Mouse (Mus musculus) kidney, postnatal 4 days (tissue): ENCODE results near the gene Vps52.

ENCODE experiments used
- DNase-seq, 2 experiments: peaks; one replicate each; pipeline ENCODE4 v3.0.0; 2021; ENCODE audit warnings: mixed read lengths in 2 of 2

Vps52 gene

GRCm38 (mm10) chr17:33955555-33956214 lies at the start of gene Vps52, which contains the start of gene Rps18:
Gene Vps52 (plus strand): TSS chr17:33955812.
Gene Rps18 (minus strand): TSS chr17:33956001.
- peak; percentile 92 to 95 for DNase-seq

DNA sequence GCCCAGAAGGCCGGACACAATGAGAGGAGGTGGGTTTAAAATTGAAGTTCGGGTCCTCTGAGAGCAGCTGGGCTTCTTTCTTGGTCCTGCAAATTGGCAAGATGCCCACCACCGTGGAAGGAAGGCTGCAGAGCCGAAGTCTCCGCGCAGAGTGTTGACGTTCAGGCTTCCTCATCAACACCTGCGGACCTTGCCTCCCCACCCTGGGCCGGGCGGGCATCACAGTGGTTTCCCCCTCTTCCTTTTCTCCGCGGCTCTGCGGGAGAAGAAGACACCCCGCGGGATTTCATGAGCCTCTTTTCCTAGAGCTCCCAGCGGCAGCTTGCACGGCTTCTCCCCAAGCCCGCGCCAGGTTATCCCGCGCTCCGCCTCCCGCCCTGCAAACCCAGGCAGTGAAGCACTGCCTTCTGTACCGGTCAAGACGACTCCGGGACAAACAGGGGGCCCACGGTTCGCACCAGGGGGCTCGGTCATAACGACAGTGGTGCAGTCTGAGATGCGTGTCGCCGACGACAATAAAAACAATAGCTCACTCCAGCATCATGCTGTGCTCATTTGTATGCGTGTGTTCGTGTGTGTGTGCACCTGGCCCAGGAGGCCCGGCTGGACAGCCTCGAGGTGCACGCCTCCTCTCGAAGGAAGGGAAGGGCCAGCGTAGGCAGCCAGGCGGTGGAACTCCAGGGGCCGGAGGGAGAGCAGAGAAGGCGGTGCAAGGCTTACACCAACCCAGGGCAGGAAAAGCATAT lies 47.1 kb upstream of the Vps52 start:
- peak; percentile 60 to 74 for DNase-seq

DNA sequence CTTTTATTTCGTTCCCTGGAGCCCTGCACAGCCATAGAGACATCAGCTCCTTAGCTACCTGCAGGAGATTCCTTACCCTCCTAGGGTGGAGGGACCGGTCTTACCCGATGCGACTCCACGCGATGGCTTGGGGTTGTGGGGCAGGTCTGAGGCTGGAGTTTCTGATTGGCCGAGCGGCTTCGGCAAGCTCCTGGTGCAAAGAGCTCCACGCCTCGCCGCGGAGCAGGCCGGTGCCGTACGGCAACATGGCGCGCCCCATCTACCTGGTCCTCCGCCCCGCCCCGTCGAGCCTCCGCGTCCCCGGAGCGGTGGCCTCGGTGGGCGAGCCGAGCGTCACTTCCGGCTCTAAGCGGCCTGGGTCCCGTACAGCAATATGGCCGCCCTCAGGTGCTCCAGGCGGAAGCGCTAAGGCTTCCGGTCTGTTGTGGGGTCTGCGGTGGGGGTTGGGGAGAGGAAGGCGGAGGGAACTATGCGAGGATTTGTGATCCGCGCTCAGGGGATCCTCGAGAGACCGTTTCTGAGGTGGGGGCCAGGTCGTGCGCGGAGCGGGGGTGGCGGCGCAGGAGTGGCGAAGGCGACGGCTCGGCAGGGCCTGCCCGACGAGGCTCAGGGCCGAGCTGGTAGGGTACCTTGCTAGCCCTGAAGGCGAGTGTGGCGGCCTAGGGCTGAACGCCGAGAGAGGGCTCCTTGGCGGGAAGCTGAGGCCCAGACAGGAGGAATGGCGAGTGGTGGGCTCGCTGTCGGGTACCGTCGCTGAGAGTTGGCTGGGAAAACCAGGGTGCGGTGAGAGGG lies 46.3 kb upstream of the Vps52 start, which contains the start of gene Daxx:
Daxx (plus strand) TSS at position 338 of the 792 bp plus-strand sequence.
- DNase-seq = peak; percentile 99 to 100

GRCm38 (mm10) chr17:33909869-33910250 lies 45.8 kb upstream of the Vps52 start:
- peak; percentile 55 to 70 for DNase-seq

DNA sequence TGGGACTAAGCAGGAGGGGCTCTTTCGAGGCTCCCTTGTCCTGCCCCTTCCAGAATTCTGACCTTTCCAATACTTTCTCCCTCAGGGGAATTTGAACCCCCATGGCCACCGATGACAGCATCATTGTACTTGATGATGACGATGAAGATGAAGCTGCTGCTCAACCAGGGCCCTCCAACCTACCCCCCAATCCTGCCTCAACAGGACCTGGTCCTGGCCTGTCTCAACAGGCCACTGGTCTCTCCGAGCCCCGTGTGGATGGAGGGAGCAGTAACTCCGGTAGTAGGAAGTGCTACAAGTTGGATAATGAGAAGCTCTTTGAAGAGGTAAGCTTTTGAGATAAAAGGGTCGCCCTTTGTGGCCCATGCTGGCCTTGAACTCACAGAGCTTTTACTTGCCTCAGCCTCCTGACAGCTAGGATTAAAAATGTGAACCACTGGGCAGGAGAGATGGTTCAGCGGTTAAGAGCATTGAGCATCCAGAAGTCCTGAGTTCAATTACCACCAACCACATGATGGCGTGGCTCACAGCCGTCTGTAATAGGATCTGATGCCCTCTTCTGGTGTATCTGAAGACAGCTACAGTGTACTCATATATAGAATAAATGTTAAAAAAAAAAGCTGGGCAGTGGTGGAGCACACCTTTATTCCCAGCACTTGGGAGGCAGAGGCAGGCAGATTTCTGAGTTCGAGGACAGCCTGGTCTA lies 45.1 kb upstream of the Vps52 start:
- no peak for DNase-seq

DNA sequence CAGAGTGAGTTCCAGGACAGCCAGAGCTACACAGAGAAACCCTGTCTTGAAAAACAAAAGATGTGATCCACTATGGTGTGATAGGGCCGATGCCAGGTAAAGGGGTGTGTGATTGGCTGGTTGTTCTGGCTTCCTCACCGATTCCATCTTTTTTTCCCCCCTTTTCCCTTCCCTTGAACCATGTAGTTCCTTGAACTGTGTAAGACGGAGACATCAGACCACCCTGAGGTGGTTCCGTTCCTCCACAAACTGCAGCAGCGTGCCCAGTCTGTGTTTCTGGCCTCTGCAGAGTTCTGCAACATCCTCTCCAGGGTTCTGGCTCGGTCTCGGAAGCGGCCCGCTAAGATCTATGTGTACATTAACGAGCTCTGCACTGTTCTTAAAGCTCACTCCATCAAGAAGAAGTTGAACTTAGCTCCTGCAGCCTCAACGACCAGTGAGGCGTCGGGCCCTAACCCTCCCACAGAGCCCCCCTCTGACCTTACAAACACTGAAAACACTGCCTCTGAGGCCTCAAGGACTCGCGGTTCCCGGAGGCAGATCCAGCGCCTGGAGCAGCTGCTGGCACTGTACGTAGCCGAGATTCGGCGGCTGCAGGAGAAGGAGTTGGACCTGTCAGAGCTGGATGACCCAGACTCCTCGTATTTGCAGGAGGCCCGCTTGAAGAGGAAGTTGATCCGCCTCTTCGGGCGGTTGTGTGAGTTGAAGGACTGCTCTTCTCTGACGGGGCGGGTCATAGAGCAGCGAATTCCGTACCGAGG lies 44.4 kb upstream of the Vps52 start:
- DNase-seq = no peak

- no peak for DNase-seq
Measured at GRCm38 (mm10) chr17:33911813-33912414, 43.7 kb upstream of the Vps52 start.

DNA sequence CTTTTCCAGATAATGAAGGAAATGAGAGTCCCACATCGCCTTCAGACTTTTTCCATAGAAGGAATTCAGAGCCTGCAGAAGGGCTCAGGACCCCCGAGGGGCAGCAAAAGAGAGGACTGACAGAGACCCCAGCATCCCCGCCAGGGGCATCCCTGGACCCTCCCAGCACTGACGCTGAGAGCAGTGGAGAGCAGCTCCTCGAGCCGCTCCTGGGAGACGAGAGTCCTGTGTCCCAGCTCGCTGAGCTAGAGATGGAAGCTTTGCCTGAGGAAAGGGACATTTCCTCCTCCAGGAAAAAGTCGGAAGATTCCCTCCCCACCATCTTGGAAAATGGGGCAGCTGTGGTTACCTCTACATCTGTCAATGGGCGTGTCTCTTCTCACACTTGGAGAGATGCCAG lies 42.3 kb upstream of the Vps52 start:
- DNase-seq = no peak

GRCm38 (mm10) chr17:33913905-33914304 lies 41.7 kb upstream of the Vps52 start:
- no peak for DNase-seq

- no peak for DNase-seq
Measured at GRCm38 (mm10) chr17:33914969-33915391, 40.6 kb upstream of the Vps52 start.

- DNase-seq = peak; percentile 97 to 99
Measured at GRCm38 (mm10) chr17:33915671-33916250, 39.9 kb upstream of the Vps52 start, which contains the start of the genes Tapbp and Zbtb22. Gene Tapbp (plus strand): TSS chr17:33915899. Gene Zbtb22 (plus strand): TSS chr17:33915904.

DNA sequence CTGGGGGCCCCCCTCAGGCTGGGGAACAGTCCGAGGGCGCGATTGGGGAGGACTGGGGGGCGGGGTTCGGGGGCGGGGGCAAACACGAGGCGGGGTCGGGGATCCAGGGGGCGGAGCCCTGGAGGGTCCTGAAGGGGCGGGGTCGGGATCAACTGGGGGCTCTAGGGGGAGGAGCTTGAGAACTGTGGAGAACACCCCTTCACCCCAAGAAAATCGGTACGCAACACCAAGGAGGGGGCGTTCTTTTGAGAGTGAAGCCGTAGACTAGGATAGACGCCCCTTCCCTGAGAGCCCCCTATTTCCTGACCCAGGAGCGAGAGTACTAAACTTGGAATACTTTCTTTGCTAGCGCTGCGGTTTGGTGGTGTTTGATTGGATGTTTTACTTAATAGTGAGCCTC lies 39.3 kb upstream of the Vps52 start:
- DNase-seq = no peak

DNA sequence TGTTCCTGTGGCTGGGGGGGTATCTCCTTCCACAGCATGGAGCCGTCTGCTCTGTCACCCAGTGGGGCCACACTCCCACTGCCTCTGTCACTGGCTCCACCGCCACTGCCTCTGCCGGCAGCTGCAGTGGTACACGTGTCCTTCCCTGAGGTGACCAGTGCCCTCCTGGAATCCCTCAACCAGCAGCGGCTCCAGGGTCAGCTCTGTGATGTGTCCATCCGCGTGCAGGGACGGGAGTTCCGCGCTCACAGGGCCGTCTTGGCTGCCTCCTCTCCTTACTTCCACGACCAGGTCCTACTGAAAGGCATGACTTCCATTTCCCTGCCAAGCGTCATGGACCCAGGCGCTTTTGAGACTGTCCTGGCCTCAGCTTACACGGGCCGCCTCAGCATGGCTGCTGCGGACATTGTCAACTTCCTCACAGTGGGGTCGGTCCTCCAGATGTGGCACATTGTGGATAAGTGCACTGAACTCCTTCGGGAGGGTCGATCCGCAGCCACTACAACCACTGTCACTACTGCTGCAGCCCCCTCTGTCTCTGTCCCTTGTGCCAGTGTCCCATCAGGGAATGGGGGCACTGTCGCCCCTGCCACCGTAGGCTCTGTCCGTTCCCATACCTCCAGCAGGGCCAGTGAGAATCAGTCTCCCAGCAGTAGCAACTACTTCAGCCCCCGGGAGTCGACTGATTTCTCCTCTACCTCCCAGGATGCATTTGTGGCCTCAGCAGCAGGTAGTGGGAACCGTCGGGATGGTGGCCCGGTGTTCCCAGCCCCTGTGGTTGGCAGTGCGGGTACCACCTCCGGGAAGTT lies 38.6 kb upstream of the Vps52 start:
- DNase-seq = peak in 1 of 2 experiments; percentile 41

DNA sequence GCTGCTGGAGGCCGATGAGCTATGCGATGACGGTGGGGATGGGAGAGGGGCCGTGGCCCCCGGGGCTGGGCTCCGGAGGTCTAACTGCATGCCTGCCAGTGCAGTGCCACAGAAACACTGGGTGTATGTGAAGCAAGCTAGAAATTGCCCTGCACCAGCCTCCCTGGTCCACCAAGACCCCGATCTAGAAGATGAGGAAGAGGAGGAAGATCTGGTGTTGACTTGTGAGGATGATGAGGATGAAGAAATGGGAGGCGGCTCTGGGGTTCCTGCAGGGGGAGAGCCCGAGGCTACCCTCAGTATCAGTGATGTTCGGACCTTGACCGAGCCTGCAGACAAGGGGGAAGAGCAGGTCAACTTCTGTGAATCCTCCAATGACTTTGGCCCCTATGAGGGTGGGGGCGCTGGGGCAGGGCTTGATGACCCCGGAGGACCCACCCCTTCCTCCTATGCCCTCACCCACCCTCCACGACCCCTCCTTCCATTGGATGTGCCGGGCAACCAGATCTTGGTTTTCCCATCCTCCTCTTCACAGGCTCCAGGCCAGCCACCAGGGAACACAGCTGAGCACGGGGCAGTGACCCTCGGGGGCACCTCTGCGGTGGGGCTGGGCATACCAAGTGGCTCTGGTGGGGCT lies 37.8 kb upstream of the Vps52 start:
- no peak for DNase-seq

DNA sequence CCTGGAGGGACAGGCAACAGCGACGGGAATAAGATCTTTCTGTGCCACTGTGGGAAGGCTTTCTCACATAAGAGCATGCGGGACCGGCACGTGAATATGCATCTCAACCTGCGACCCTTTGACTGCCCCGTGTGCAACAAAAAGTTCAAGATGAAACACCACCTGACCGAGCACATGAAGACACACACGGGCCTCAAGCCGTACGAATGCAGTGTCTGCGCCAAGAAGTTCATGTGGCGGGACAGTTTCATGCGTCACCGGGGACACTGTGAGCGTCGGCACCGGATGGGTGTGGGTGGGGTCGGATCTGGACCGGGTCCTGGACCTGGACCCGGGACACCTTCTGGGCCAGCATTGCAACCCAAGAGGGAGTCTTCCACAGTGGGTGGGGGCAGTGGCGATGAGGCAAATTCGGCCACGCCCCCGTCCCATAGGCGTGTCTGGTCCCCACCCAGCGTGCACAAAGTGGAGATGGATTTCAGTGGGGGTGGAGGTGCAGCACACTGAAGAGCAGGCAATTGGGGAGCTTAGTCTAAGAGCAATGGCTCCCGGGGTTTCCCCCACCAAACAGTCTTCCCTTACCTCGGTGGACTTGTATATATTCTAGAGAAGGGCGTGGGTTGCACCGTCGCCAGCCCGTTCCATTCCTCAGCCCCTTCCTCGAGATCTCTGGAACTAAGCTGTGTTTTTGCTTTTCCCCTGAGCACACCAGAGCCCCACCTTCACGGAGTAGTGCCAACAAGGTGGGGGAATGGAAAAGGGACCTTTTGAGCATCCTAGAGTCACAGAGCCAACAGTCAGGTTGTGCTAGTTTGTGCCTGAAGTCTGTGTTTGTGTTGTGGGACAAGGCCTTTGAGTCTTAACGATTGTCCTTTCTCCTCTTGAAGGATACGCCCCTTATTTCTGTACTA lies 37.1 kb upstream of the Vps52 start:
- peak; percentile 30 to 37 for DNase-seq

DNA sequence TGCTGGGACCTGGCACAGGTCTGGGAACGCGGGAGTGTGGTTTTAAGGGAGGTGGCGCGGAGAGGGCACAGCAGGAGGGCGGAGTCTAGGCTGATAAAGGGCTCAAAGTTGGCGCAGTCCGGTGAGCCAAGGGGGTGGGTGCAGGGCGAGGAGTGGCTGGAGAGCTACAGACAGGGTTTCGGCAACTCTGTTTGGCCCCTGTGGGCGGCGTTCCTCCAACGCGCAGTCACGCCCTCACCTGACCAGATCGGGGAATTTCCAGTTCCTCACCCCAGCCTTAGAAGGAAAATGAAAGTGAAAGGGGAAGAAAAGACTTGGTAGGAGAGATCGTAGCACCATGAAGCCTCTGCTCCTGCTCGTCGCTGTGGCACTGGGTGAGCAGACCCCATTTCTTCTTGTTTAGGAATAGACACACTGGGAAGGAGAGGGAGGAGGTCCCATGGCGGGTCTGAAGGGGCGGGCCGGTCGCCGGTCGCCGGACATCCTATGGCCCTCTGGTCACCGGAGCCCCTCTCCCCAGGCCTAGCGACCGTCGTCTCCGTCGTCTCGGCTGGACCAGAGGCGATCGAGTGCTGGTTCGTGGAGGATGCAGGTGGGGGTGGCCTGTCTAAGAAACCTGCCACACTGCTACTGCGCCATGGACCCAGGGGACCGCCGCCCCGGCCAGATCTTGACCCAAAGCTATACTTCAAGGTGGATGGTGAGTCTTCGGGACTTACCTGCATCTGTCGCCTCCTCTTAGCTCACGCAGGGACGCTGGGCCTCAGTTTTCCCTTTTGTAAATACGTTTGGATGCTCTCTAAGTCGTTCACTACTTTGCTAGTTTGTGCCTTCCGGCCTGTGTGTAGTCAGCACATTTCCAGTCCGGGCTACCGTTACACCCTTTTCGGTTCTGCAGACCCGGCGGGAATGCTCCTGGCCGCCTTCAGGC lies 36.0 kb upstream of the Vps52 start:
- peak; percentile 81 to 89 for DNase-seq
